Mouse (Mus musculus) heart, postnatal 14 days (tissue): ENCODE results near the gene Mybph. TPM values are rescaled to one million over a fixed set of nuclear protein-coding genes. Genes with fewer than 3 reads are reported as not detected.

ENCODE experiments used
- DNase-seq, 2 experiments: peaks; one replicate each; pipeline ENCODE4 v3.0.0; 2021 to 2022
- intact Hi-C: fragments of 180-260 bp; cut with DNase I; formaldehyde crosslinking; loops from one replicate; pipeline ENCODE4 v1.15.1; 2025
- total RNA-seq, 2 experiments: library from RNA; stranded (reverse); gene quantifications; 2 replicates each; pipeline ENCODE4 v1.2.3; 2021

Gene Mybph
- total RNA-seq, 2 experiments from 2014 or later, result not detected

DNA sequence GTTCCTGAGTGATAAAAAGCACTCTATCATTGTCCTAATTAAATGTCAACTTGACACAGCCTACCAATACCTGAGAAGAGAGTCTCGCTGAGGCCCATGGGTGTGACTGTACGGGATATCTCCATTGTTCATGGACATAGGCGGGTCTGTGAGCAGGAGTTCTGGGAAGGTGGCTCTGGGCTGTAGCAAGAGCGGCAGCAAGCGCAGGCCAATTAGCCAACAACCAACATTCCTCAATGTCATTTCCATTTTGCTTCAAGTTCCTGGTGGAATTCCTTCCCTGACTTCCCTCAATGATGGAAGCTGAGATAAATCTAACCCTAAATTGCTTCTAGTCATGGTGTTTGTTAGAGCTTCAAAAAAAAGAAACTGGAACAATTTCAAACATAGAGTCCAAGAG lies 15.3 kb upstream of the Mybph start:
- intact Hi-C loops, result no loop called here
- no peak for DNase-seq

DNA sequence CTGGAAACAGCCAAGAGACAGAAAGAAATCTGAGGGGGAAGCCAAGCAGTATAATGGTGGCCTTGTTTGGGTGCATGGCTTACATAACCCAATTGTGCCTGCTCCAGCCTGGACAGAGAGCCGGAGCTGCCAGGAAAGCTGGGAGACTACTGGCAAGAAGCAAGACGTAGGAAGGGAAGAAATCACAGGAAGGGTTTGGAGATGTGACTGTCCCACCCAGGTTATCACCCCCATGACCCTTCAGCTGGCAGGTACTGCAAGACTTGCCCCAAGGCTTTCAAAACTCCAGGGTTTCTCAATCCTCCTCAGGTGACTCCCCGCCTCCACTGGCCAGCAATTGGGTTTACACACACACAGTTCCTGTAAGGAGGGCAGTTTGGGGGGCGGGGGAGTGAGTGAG lies 11.2 kb upstream of the Mybph start, which contains the start of gene Chil1:
Gene Chil1, plus strand, starts transcription at position 152 of the 400 bp plus-strand sequence.
- intact Hi-C loops, result no loop called here
- peak in 1 of 2 experiments; percentile 24 for DNase-seq

DNA sequence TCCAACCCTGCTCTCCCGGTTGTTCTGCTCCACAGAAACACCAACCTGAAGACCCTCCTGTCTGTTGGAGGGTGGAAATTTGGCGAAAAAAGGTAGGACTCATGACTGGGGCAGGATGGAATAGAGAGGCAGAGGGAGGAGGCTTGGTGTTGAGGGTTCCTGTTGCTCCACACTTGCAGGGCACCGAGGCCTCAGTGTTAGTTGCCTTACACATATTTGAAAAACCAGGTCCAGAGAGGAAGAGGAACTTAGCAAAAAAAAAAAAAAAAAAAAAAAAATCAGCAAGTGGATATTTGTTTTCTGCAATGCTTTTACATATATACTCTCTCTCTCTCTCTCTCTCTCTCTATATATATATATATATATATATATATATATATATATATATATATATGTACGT lies 9.2 kb upstream of the Mybph start:
- intact Hi-C loops, result no loop called here

DNA sequence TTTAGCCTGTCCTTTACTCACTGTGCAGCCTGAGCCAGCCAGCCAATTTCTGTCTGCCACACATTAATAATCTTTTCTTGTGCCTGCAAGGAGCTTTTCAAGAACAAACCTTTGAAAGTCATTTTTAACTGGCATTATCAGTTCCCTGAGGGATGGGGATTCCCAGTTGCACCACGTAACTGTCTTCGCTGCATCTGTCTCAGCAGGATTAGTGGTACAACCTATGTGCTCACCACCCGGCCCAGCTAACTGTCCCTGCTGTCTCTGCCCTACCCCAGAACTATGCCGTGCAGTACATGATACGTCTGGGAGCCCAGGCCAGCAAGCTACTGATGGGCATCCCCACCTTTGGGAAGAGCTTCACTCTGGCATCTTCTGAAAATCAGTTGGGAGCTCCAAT lies 5.0 kb upstream of the Mybph start:
- DNase-seq, result no peak
- intact Hi-C loops, result no loop called here

More for the DNA sequence above, 9.2 kb upstream of the Mybph start:
- no peak for DNase-seq

DNA sequence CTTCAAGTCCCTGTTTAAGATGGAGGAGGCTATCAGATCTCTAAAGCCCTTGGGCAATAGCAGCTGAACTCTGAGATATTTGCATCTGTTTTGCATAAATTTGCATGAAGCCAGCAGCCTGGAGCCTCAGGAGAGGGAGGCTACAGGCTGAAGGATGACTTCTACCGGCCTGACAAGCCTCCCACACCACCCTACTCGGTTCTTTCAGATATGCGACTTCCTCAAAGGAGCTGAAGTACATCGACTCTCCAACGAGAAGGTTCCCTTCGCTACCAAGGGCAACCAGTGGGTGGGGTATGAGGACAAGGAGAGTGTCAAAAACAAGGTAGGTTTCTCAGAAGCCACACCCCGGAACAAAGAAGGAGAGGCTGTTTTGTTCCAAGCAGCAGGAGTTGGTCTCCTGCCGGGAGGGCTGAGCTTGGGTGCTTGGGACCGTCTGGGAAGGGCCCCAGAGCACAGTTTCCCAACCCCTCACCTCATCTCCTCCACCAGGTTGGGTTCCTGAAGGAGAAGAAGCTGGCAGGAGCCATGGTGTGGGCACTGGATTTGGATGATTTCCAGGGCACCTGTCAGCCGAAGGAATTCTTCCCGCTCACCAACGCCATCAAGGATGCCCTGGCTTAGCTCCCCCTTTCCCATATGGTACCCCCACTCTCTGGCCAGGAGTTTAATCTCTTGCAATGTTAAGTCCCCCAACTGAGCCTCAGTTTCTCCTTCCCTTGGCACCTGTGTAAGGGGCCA lies 4.1 kb upstream of the Mybph start:
- DNase-seq, result no peak
- intact Hi-C loops, result no loop called here

DNA sequence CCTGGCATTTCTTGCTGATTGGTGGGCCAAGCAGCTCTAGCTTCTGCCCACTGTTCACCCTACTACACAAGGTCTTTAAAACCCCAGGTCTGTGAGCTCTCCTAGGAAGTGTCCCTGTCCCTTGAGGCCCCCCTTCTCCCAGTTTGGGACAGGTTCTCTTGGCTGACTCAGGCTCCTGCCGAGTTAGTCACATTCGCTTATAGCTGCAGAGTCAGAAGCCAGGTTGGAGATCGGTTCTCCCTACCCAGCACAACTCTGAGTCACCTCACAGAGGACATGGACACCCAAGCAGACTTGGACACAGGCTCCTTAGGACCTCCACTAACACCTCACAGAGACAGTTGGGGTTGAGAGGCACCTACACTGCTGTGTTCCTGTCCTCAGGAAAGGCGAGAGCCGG lies 2.1 kb upstream of the Mybph start:
- intact Hi-C loops, result no loop called here
- no peak for DNase-seq

DNA sequence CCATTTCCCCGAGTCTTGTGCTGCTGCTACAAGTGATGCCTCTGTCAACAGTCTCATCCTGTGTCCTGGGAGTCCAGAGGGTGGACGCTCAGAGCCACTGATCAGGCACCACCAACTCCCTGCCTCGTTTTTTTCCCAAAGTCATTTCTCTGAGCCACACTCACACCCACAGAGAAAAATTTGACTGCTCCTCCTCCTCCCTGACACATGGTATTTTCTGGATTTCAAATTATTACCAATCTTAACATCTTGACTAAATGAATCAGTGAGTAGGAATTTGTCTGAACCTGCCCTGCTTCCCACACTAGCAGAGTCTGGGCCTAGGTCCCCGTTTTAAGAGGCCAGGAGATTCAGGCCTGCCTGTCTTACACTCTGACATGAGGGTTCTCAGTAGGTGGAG lies 1.2 kb upstream of the Mybph start:
- no peak for DNase-seq
- intact Hi-C loops, result no loop called here

DNA sequence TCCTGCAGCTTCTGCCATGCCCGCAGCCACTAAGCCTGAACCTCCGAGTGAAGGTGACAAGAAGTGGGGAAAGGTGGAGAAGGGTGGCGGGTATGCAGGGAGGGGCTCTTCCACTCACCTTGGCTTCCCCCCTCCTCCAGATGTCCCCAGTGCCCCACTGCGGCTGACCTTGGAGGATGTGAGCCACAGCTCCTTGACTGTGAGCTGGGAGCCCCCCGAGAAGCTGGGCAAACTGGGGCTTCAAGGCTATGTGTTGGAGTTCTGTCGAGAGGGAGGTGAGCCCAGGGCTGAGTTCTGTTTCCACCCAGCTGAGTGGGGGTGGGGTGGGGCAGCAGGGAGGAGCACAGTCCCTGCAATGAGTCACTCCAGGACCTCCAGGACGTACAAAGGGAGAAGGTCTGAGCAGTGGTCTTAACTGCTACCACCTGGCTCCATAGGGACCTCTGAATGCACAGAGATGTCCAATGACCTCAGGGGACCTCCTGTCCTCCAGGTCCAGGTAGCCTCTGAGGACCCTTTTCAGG lies 488 bp downstream of the Mybph start:
- DNase-seq, result no peak
- intact Hi-C loops, result no loop called here

DNA sequence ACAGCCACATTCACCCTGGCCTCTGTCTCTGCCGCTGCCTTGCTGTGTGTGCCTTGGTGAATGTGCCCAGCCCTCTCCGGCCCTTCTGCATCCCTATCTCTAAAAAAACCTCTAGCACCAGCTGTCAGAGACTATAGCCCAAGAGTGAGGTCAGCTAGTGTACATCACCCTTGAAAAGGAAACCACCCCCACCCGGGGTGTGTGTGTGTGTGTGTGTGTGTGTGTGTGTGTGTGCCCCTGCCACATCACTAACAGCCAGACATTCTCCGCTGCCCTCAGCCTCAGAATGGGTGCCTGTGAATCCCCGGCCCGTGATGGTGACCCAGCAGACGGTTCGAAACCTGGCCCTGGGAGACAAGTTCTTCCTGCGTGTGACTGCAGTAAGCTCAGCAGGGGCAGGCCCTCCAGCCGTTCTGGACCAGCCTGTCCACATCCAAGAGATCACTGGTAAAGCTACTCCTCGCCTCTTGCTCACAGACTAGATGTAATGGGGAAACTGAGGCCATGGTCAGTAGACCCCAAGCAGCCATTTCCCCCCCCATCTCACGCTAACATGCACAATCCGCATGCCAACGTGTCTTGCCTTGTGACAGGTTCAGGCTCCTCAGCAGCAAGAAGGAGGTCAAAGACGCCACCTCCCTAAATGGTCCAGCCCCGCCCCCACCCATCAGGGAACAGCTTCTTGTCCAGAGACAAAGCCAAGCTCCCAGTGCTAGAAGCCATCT lies 1.2 kb downstream of the Mybph start:
- intact Hi-C loops, result no loop called here

DNA sequence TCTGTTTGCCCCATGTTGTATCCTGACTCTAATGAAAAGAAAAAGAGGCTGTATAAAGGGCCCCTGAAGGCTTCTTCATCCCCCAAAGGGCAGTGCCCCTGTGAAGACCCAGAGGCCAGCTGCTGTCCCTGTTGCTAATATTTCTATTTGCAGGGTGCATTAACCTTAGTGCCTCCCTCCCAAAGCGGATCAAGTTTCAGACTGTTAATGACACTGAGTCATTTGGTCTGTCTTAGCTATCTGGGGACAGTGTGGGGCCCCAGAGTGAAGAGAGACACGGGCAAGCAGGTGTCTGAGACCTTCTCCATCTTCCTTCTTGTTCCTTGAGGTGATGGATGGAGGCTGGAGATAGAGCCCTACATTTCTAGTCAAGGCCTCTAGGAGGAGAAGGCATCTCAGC lies 1.9 kb downstream of the Mybph start:
- DNase-seq, result no peak
- intact Hi-C loops, result no loop called here

More for the DNA sequence above, 1.2 kb downstream of the Mybph start:
- no peak for DNase-seq

DNA sequence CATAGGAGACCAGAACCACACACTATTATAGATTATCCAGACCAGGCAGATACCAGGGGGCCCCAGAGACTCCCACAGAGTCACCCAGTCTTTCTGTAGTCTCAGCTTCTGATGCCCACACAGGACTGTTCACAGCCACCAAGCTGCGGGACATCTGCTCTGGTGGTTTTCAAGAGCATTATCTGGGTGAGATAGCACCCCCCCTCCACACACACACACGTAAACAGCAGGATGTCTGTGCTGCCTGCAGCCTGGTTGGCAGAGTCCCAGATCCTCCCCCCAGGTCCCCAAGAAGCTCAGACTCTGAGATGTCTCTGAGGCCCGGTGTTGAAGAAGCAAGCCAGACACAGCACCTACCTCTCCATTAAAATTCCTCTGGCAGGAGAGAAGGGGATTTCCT lies 2.3 kb downstream of the Mybph start:
- peak in 1 of 2 experiments; percentile 34 for DNase-seq
- intact Hi-C loops, result no loop called here

DNA sequence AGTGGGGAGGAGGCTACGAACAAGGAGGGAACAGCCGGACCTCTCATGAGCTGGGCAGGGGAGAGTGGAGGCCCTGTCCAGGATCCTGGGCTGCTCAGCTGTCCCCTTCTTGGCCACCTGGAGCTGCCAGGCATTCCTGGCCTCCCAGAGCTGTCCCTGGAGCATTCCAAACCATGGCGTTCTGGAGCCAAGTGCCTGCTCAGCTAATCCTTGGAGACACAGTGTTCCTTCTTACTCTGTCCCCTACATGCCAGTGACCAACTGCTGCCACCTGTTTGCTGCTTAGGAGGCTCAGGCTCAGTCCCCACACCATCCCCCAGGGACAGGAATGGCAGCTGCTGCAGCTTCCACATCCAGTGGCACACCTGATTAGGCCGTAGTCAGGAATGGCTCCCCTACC lies 2.7 kb downstream of the Mybph start:
- DNase-seq, result peak in 1 of 2 experiments; percentile 32
- intact Hi-C loops, result loop anchor here (1.0 to 2.0 kb wide), 2 partner anchors 48 to 127 kb away; no protein-coding TSS in a partner anchor

DNA sequence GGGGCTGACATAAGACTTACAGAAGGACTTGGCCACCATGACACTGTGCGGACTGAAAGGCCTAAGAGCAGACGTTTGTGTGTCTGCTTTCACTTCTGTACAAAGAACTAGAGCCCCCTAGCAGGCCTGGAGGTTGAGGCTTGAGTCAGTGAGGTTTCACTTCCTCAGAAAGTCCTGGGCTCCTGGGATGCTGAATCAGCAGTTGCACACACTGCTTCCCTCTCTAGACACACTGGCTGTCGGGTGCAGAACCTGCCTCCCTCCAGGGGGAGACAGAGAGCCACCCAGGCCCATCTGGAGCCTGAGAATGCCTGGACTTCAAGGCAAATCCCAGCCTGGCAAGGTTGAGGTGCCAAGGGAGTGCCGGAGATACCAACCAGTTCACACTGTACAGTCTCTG lies 3.1 kb downstream of the Mybph start:
- intact Hi-C loops, result loop anchor here (1.0 to 2.0 kb wide), 2 partner anchors 48 to 126 kb away; no protein-coding TSS in a partner anchor
- DNase-seq, result peak; percentile 78 to 86

DNA sequence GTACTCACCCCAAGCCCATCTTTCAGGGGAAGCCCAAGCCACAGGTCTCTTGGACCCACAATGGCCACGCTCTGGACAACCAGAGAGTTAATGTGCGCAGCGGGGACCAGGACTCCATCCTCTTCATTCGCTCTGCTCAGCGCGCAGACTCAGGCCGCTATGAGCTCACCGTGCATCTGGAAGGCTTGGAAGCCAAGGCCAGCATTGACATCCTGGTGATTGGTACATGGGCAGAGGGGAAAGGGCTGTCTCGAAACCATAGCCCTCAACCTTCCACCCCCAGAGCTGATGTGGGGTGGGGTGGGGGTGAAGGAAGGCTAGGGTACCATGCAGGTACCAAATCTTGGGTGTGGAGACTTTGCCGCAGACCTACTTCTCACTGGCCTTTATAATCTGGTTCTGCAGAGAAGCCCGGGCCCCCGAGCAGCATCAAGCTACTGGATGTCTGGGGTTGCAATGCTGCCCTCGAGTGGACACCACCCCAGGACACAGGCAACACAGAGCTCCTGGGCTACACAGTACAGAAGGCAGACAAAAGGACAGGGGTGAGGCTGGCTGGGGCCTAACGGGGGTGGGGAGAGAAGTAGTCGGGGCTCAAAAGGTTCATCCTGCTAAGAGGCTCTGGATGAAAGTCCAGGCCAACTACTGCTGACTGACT lies 4.2 kb downstream of the Mybph start:
- DNase-seq, result no peak
- intact Hi-C loops, result loop anchor here (2.0 kb wide), 1 partner anchor 125 kb away; no protein-coding TSS in a partner anchor

DNA sequence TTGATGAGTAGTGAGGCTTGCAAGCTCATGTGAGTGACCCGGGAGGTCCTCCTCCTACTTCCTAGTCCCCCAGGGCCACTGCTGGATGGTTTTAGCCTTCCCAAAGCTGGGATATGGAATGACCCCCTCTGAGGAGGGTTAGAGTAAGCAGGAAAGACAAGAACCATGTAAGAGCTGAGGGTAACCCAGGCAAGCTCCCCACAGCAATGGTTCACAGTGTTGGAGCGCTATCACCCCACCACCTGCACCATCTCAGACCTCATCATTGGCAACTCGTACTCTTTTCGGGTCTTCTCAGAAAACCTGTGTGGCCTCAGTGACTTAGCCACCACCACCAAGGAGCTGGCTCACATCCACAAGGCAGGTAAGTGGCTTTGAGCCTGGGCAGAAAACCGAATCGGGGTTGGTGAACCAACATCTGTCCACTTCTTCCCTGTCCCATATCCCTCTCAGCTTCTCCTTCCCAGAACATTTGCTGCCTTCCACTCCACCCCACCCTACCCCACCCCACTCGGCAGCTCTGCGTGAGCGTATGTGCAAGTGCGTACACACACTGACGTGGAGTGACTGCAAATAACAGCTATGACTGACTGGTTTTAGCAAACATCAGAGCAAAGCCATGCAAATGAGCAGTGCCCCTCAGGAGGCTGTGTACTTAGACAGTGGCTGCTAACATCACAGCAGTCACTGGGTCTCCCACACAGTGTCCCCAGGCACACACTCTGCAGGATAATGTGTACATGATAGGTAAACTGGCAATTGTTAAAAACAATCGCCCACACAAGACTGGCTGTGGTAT lies 5.1 kb downstream of the Mybph start:
- DNase-seq, result no peak
- intact Hi-C loops, result loop anchor here (2.0 kb wide), 1 partner anchor 38 kb away; no protein-coding TSS in a partner anchor

DNA sequence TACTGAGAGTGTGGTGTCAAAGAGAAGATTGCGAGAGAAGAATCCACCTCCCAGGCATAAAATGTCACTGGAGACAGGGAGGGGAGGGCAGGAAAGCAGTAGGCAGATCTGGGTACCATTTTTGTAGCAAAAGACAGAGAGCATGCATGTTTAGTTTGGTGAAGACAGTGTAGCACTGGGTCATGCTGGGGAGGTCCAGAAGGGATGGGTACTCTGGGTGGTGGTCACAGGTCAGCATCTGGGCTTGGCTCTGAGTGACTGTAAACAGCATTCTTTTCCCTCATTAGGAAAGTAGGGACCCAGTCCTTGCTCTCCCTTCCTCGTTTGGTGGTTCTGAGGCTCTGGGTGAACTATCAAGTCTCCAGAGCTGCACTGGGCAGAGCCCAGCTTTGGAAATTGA lies 7.2 kb downstream of the Mybph start:
- DNase-seq, result no peak
- intact Hi-C loops, result loop anchor here (2.0 kb wide), 1 partner anchor 48 kb away; no protein-coding TSS in a partner anchor

DNA sequence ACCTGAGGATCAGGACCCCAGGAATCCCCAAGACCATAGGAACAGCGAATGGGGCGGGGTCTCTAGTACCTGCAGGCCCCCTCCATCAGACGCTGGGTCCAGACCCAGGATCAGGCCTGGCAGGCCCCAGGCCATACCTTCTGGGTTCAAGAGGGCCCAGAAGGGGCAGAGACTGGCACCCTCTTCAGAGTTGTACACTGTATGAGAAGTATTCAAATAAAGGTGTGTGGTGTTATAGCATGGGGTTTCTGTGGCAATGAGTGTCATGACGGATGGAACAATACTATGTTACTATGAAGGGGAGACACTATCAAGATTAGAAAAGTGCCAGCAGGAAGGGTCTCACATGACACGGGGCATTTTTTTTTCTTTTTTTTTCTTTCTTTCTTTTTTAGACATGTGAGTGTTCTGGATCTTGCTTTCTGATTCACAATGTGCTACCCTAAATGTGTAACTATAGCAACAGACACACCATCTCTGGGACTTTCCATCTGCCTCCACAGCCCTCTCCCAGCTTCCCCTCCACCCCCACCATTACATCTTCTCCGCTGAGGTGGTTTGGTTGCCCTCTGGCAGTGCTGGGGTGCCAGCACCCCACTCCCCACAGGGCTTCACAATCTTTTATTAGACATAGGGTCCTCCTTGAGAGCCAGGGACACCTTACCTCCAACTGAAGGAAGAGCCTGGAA lies 7.9 kb downstream of the Mybph start:
- intact Hi-C loops, result loop anchor here (2.0 kb wide), 1 partner anchor 48 kb away; no protein-coding TSS in a partner anchor

DNA sequence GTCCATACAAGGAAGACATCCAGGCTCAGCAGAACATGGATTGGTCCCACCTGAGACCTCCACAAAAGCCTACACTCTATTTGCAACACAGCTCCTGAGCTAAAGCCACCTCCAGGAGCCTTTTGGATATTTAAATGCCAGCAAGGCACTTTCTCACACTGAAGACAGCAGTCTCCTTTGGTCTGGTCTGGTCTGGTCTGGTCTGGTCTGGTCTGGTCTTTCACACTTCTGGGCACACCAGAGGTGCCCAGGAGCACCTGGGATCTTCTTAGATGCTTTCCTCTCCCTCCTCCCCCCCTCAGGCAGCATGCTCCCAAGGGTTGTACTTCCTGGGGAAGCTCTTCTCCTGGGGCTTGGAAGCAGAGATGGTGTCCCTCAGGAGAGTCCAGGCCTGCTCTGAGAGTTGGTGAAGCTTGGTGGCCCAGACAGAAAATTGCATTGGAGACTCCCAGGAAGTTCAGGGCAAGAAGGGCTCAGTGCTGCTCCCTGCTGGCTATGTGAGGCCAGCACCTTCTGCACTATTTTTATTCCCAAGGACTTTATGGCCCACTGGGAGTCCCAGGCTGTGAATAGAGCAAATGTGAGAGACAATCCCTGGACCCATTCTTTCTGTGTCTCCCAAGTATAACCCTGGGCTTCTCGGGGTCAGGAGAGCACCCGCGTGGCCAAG lies 8.6 kb downstream of the Mybph start:
- peak; percentile 71 to 78 for DNase-seq
- intact Hi-C loops, result loop anchor here (2.0 kb wide), 1 partner anchor 49 kb away; no protein-coding TSS in a partner anchor

More for the DNA sequence above, 7.9 kb downstream of the Mybph start:
- no peak for DNase-seq

DNA sequence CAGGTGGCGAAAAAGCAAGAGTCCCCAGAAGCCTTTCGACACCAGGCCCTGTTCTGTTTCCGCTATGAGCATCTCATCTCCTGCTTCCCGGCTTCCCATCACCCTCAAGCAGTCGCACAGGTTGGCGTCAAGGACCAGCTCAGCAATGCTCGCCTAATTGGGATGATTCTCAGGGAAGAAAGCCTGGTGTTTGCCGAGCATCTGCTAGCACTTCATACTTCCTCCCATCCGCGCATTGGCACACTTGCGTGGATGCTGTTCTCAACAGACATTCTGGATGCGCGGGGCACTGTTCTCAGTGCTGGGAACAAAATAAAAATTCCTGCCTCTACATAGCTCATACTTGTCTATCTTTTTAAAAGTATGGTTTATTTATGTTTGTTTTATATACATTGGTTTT lies 11.0 kb downstream of the Mybph start:
- DNase-seq, result no peak
- intact Hi-C loops, result no loop called here
